Mouse (Mus musculus): ENCODE results near the gene Mfsd4a. TPM values are rescaled to one million over a fixed set of nuclear protein-coding genes. Genes with fewer than 3 reads are reported as not detected.

The Mfsd4a gene
- polyA plus RNA-seq, 2 experiments: 1.1 to 12.3 TPM

- no peak for DNase-seq (ENCODE audit: low spot score)
- no peak overlapping the region for H3K4me3 ChIP-seq (replicated peaks; ENCODE audit: low read length)
- 84% methylated on average over 5 of the region's 5 CpGs for WGBS
- H3K36me3 ChIP-seq (ENCODE audit: control insufficient read depth, insufficient read depth, low read length): no peaks in the 10 kb centered on the region
- H3K27me3 ChIP-seq (ENCODE audit: control insufficient read depth, insufficient read depth, low read length): no peaks in the 10 kb centered on the region
- H3K27ac ChIP-seq (replicated peaks; ENCODE audit: low read depth, low read length): no peak overlapping the region
- TF ChIP-seq POLR2A (IDR thresholded peaks at IDR 0.05; ENCODE audit: borderline replicate concordance, extremely low read depth, insufficient read depth, insufficient read length): no peak
- no peak overlapping the region for H3K9ac ChIP-seq (ENCODE audit: low read depth, low read length, severe bottlenecking)
- no peak for ATAC-seq (ENCODE audit: low FRiP score, low read depth)
- H3K9me3 ChIP-seq (ENCODE audit: control insufficient read depth, low read length): no peaks in the 10 kb centered on the region
- no peaks in the 10 kb centered on the region for H3K4me1 ChIP-seq (ENCODE audit: control insufficient read depth, insufficient read depth, low read length)
- H3K4me2 ChIP-seq (replicated peaks; ENCODE audit: low read depth, low read length, severe bottlenecking): no peak overlapping the region
Measured at GRCm38 (mm10) chr1:132088181-132088671, 20.4 kb upstream of the Mfsd4a start.

GRCm38 (mm10) chr1:132085181-132086049 lies 17.6 kb upstream of the Mfsd4a start:
- DNase-seq (ENCODE audit: low spot score) (no peak), ATAC-seq (ENCODE audit: low FRiP score, low read depth) (no peak)
- Histone ChIP-seq H3K9ac (ENCODE audit: low read depth, low read length, severe bottlenecking) (no peak overlapping the region), H3K9me3 (ENCODE audit: control insufficient read depth, low read length) (no peaks in the 10 kb centered on the region), H3K36me3 (ENCODE audit: control insufficient read depth, insufficient read depth, low read length) (no peaks in the 10 kb centered on the region), H3K4me1 (ENCODE audit: control insufficient read depth, insufficient read depth, low read length) (no peaks in the 10 kb centered on the region), H3K4me2 (replicated peaks; ENCODE audit: low read depth, low read length, severe bottlenecking) (no peak overlapping the region), H3K27me3 (ENCODE audit: control insufficient read depth, insufficient read depth, low read length) (no peaks in the 10 kb centered on the region), H3K27ac (replicated peaks; ENCODE audit: low read depth, low read length) (no peak overlapping the region), H3K4me3 (replicated peaks; ENCODE audit: low read length) (no peak overlapping the region)
- 45% methylated on average over 7 of the region's 7 CpGs for WGBS
- no peak for TF ChIP-seq POLR2A (IDR thresholded peaks at IDR 0.05; ENCODE audit: borderline replicate concordance, extremely low read depth, insufficient read depth, insufficient read length)

- no peaks in the 10 kb centered on the region for H3K9me3 ChIP-seq (ENCODE audit: control insufficient read depth, low read length)
- H3K27me3 ChIP-seq (ENCODE audit: control insufficient read depth, insufficient read depth, low read length): no peaks in the 10 kb centered on the region
- ATAC-seq (ENCODE audit: low FRiP score, low read depth) (no peak), DNase-seq (ENCODE audit: low spot score) (no peak)
- no peak overlapping the region for H3K4me2 ChIP-seq (replicated peaks; ENCODE audit: low read depth, low read length, severe bottlenecking)
- H3K4me3 ChIP-seq (replicated peaks; ENCODE audit: low read length): no peak overlapping the region
- no peaks in the 10 kb centered on the region for H3K4me1 ChIP-seq (ENCODE audit: control insufficient read depth, insufficient read depth, low read length)
- no peak overlapping the region for H3K9ac ChIP-seq (ENCODE audit: low read depth, low read length, severe bottlenecking)
- no peaks in the 10 kb centered on the region for H3K36me3 ChIP-seq (ENCODE audit: control insufficient read depth, insufficient read depth, low read length)
- WGBS: 88% methylated on average over 2 of the region's 2 CpGs
- H3K27ac ChIP-seq (replicated peaks; ENCODE audit: low read depth, low read length): no peak overlapping the region
- no peak for TF ChIP-seq POLR2A (IDR thresholded peaks at IDR 0.05; ENCODE audit: borderline replicate concordance, extremely low read depth, insufficient read depth, insufficient read length)
Measured at GRCm38 (mm10) chr1:132078413-132078812, 10.6 kb upstream of the Mfsd4a start.

- no peak for TF ChIP-seq POLR2A (IDR thresholded peaks at IDR 0.05; ENCODE audit: borderline replicate concordance, extremely low read depth, insufficient read depth, insufficient read length)
- 87% methylated on average over 10 of the region's 10 CpGs for WGBS
- Histone ChIP-seq H3K4me3 (replicated peaks; ENCODE audit: low read length) (no peak overlapping the region), H3K9me3 (ENCODE audit: control insufficient read depth, low read length) (no peaks in the 10 kb centered on the region), H3K27me3 (ENCODE audit: control insufficient read depth, insufficient read depth, low read length) (no peaks in the 10 kb centered on the region), H3K27ac (replicated peaks; ENCODE audit: low read depth, low read length) (no peak overlapping the region), H3K36me3 (ENCODE audit: control insufficient read depth, insufficient read depth, low read length) (no peaks in the 10 kb centered on the region), H3K4me1 (ENCODE audit: control insufficient read depth, insufficient read depth, low read length) (peaks cover 7% of the 10 kb centered on the region; the same call in 1 of the 2 replicates), H3K4me2 (replicated peaks; ENCODE audit: low read depth, low read length, severe bottlenecking) (no peak overlapping the region), H3K9ac (ENCODE audit: low read depth, low read length, severe bottlenecking) (no peak overlapping the region)
- DNase-seq (ENCODE audit: low spot score) (no peak), ATAC-seq (ENCODE audit: low FRiP score, low read depth) (no peak)
Measured at GRCm38 (mm10) chr1:132075576-132075975, 7.7 kb upstream of the Mfsd4a start.

- H3K9me3 ChIP-seq (ENCODE audit: control insufficient read depth, low read length): no peaks in the 10 kb centered on the region
- H3K27me3 ChIP-seq (ENCODE audit: control insufficient read depth, insufficient read depth, low read length): peaks cover 33% of the 10 kb centered on the region
- DNase-seq (ENCODE audit: low spot score): no peak
- 25% methylated on average over 3 of the region's 3 CpGs for WGBS
- no peak overlapping the region for H3K4me3 ChIP-seq (replicated peaks; ENCODE audit: low read length)
- no peak for ATAC-seq (ENCODE audit: low FRiP score, low read depth)
- H3K4me2 ChIP-seq (replicated peaks; ENCODE audit: low read depth, low read length, severe bottlenecking): 0 out of 2 replicates have a peak overlapping the region, but pooled peaks have one; percentile 1
- no peak for TF ChIP-seq POLR2A (IDR thresholded peaks at IDR 0.05; ENCODE audit: borderline replicate concordance, extremely low read depth, insufficient read depth, insufficient read length)
- no peak overlapping the region for H3K27ac ChIP-seq (replicated peaks; ENCODE audit: low read depth, low read length)
- peaks cover 12% of the 10 kb centered on the region for H3K4me1 ChIP-seq (ENCODE audit: control insufficient read depth, insufficient read depth, low read length)
- H3K9ac ChIP-seq (ENCODE audit: low read depth, low read length, severe bottlenecking): no peak overlapping the region
- no peaks in the 10 kb centered on the region for H3K36me3 ChIP-seq (ENCODE audit: control insufficient read depth, insufficient read depth, low read length)
Measured at GRCm38 (mm10) chr1:132070659-132071058, 2.8 kb upstream of the Mfsd4a start.
